Mouse (Mus musculus) c-Kit-positive CD71-negative TER-119-negative erythroid progenitor cells, embryonic 14.5 days (primary cell): Measurements from ENCODE around the gene T2.

Experiments used
- DNase-seq: peaks from one replicate; pipeline ENCODE4 v3.0.0-alpha.2; 2013; ENCODE audit warnings: low read depth

Gene T2

GRCm38 (mm10) chr17:8416865-8417264, 61.1 kb downstream of the T2 start:
- no peak for DNase-seq

- DNase-seq = no peak
Measured at GRCm38 (mm10) chr17:8420739-8421138, 64.9 kb downstream of the T2 start.

DNA sequence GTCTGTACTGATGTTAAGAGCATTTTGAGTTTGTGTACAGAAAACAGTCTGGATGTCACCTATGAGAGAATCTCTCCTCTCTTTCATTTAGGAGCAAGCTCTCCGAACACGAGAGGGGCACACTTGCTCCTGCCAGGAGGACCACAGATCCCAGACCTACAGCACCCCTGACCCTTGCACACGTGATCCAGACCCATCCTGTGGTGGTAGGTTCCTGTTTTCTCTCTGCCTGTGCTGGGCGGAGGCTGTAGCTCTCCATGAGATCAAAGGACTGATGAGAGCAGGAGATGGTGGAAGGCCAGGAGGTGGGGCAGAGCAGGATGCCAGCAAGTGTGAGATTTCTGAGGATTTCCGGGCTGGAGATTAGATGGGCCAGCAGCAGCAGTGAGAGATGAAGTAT, 65.7 kb downstream of the T2 start:
- no peak for DNase-seq

DNA sequence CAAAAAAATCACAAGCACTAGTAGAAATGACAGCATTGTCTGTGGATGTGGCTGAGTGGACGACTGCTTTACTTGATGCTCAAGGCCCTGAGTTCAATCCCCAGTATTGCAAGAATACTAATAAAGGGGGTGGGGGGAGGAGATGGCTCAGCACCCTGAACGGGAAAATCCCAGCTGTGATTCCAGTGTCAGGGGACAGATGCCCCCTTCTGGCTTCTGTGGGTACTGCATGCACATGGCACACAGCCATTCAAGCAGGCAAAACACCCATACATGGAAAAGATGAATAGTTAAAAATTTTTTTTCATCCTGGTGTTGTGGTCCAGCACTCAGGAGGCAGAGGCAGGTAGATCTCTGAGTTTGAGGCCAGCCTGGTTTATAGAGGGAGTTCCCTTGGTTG, 67.5 kb downstream of the T2 start:
- no peak for DNase-seq

GRCm38 (mm10) chr17:8429436-8429835, 73.6 kb downstream of the T2 start:
- no peak for DNase-seq

DNA sequence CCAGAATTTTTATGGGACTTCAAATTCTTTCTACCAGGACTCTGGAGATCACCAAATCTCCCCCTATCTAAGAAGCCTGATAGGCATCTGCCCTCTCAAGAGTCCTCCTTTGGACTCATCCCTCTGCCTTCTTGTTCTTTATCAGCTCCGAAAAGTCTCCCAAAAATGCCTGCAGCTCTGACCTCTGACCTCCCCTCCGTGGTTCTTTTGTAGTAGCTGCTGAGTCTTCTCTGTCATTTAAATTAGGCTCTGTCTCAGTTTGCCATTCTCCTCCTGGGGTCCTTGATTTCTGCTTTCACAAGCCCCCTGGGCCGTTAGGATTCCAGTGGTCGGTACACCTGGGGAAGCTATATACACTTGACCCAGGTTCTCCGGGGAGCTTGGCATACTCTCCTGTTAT, 74.1 kb downstream of the T2 start:
- no peak for DNase-seq

GRCm38 (mm10) chr17:8432179-8432800, 76.5 kb downstream of the T2 start:
- DNase-seq = no peak

- no peak for DNase-seq
Measured at GRCm38 (mm10) chr17:8433121-8433977, 77.6 kb downstream of the T2 start.

DNA sequence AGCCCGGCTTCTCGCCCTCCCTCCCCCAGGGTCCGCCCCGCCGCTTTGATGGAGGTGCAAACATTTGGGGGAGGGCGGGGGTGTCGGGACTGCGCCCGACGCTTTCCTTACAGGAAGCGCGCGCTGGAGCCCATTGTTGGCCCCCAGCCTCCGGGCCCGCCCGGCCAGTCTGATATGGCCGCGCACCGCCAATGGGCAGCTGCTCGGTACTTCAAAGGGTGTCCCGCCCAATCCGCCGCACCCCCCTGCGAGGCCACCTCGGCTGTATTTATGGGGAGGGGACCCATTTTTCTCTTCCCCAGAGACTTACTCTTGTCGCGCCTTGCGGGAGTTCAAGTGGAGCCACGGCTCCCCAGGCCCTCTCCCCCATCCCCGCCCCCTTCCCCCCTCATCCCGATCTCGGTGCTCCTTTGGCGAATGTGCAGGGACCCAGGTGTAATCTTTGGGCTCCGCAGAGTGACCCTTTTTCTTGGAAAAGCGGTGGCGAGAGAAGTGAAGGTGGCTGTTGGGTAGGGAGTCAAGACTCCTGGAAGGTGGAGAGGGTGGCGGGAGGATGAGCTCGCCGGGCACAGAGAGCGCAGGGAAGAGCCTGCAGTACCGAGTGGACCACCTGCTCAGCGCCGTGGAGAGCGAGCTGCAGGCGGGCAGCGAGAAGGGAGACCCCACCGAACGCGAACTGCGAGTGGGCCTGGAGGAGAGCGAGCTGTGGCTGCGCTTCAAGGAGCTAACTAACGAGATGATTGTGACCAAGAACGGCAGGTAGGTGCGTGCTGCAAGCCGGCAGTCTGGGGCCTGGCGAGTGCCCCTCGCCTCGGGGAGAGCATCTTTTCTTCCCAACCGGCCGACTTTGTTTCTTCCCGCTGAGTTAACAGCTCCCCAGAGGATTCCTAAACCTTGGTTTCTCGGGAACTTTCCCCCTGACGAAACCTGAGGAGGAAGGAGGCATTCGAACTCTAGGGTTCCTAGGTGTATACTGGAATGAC, 78.5 kb downstream of the T2 start, which contains the start of gene T:
TSS of gene T (plus strand) at position 446 of the 983 bp plus-strand sequence.
- DNase-seq = no peak

GRCm38 (mm10) chr17:8436184-8436583, 80.4 kb downstream of the T2 start:
- no peak for DNase-seq

GRCm38 (mm10) chr17:8444062-8444461, 88.3 kb downstream of the T2 start:
- DNase-seq = no peak

DNA sequence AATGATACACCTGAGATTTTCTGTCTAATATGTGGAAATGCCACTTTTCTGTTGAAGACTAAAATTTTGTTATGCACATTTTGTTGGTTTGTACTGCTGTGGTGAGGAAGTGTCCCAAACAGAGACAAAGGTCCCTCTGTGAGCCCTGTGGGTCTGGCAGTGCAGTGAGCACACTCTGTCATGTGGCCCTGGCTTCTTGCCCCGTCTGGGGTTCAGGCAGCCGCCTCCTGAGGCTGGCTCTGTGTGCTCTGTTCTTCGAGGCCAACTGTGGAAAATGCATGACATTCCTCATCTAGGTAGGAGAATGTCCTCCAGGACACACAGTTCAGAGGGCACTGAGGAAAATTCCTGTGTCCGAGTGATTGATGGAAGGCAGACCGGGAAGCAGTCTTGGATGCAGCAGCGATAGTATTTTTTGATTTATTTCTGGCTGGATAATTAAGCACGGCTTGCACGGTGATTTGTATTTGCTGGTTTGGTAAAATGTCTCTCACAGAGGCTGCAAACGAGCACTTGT, 91.9 kb downstream of the T2 start:
- no peak for DNase-seq

- DNase-seq = no peak
Measured at GRCm38 (mm10) chr17:8448324-8448723, 92.5 kb downstream of the T2 start.

DNA sequence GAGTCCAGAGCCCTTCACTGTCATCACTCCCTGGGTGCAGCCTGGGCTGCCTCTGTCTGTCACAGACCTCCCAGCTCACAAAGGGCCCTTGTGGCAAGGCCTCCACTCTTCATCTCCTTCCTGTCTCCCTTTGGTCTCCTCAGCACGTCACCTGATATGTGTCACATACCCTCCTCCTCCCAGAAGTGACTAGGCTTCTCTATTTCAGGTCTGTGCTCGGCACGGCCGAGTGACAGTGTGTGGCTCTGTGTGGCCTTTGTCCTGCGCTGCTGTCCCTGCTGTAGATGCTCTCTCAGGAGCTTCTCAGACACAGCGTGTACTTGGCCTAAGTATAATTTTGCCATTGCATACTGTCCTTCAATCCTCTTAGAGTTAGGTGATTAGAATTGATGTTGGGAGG, 99.4 kb downstream of the T2 start:
- no peak for DNase-seq

- DNase-seq = no peak
Measured at GRCm38 (mm10) chr17:8455601-8456000, 99.8 kb downstream of the T2 start.

GRCm38 (mm10) chr17:8456856-8457460, 101.2 kb downstream of the T2 start:
- DNase-seq = no peak

GRCm38 (mm10) chr17:8461568-8461967, 105.8 kb downstream of the T2 start:
- no peak for DNase-seq

GRCm38 (mm10) chr17:8463482-8464128, 107.8 kb downstream of the T2 start:
- peak; percentile 71 for DNase-seq

- no peak for DNase-seq
Measured at GRCm38 (mm10) chr17:8467771-8468170, 112.0 kb downstream of the T2 start.

- peak; percentile 55 for DNase-seq
Measured at GRCm38 (mm10) chr17:8468716-8469344, 113.0 kb downstream of the T2 start.
